Mouse (Mus musculus): Measurements from ENCODE around the gene Psmg1.

DNA sequence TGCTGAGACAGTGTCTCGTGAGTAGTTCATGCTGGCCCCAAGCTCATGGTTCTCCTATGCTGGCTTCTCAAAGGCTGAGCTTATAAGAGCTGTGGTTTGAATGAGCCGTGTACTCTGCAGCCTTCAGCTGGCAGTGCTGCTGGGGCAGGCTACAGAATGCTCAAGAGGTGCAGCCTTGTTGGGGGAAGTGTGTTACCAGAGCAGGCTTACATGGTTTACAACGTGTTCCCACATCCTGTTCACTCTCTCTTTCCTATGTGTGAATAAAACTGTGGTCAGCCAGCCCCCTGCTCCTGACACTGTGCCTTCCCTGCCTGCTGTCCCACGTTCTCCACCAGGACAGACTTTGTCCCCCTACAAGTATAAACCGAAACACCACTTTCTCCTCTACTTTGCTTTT is 5.8 kb downstream of the Psmg1 start:
- TF ChIP-seq POLR2A (IDR thresholded peaks at IDR 0.05; ENCODE audit: borderline replicate concordance, extremely low read depth, low read depth, low read length) (no peak), CTCF (IDR thresholded peaks at IDR 0.05; ENCODE audit: insufficient read depth, low read length) (no peak)
